Mouse (Mus musculus): ENCODE results near the gene Orc1. TPM values are rescaled to one million over a fixed set of nuclear protein-coding genes. Genes with fewer than 3 reads are reported as not detected.

The Orc1 gene
- total and polyA plus RNA-seq, 2 experiments, result under 0.01 TPM; not detected in 1

- 83% methylated on average over 2 of the region's 2 CpGs for WGBS
- Histone ChIP-seq H3K4me3 (ENCODE audit: insufficient read depth, low read depth, low read length) (no peak overlapping the region), H3K79me2 (ENCODE audit: control insufficient read depth, insufficient read depth, low read length) (no peaks in the 10 kb centered on the region), H3K27me3 (ENCODE audit: control insufficient read depth, insufficient read depth, low read length) (no peaks in the 10 kb centered on the region), H3K4me1 (ENCODE audit: control insufficient read depth, insufficient read depth, low read length) (no peaks in the 10 kb centered on the region), H3K9ac (ENCODE audit: low read depth, low read length) (no peak overlapping the region), H3K36me3 (ENCODE audit: control insufficient read depth, insufficient read depth, low read length) (no peaks in the 10 kb centered on the region), H3K27ac (replicated peaks; ENCODE audit: insufficient read depth, low read depth, low read length) (no peak overlapping the region)
- DNase-seq (ENCODE audit: extremely low read depth, low read depth, low spot score), result no peak
- TF ChIP-seq CTCF (IDR thresholded peaks at IDR 0.05; ENCODE audit: low read depth, low read length) (no peak), POLR2A (IDR thresholded peaks at IDR 0.05; ENCODE audit: extremely low read depth, insufficient read depth, low read length) (no peak)
Observed at GRCm38 (mm10) chr4:108593376-108593775, 14.2 kb downstream of the Orc1 start.

GRCm38 (mm10) chr4:108595785-108596184, 16.6 kb downstream of the Orc1 start:
- H3K9ac ChIP-seq (ENCODE audit: low read depth, low read length), result no peak overlapping the region
- DNase-seq (ENCODE audit: extremely low read depth, low read depth, low spot score), result no peak
- no peak overlapping the region for H3K27ac ChIP-seq (replicated peaks; ENCODE audit: insufficient read depth, low read depth, low read length)
- TF ChIP-seq POLR2A (IDR thresholded peaks at IDR 0.05; ENCODE audit: extremely low read depth, insufficient read depth, low read length) (no peak), CTCF (IDR thresholded peaks at IDR 0.05; ENCODE audit: low read depth, low read length) (no peak)
- no peak overlapping the region for H3K4me3 ChIP-seq (ENCODE audit: insufficient read depth, low read depth, low read length)
- H3K36me3 ChIP-seq (ENCODE audit: control insufficient read depth, insufficient read depth, low read length), result no peaks in the 10 kb centered on the region
- no peaks in the 10 kb centered on the region for H3K79me2 ChIP-seq (ENCODE audit: control insufficient read depth, insufficient read depth, low read length)
- H3K27me3 ChIP-seq (ENCODE audit: control insufficient read depth, insufficient read depth, low read length), result no peaks in the 10 kb centered on the region
- WGBS, result 100% methylated on average over 1 of the region's 1 CpGs
- H3K4me1 ChIP-seq (ENCODE audit: control insufficient read depth, insufficient read depth, low read length), result no peaks in the 10 kb centered on the region

GRCm38 (mm10) chr4:108598306-108598705, 19.1 kb downstream of the Orc1 start:
- Histone ChIP-seq H3K4me1 (ENCODE audit: control insufficient read depth, insufficient read depth, low read length) (no peaks in the 10 kb centered on the region), H3K27ac (replicated peaks; ENCODE audit: insufficient read depth, low read depth, low read length) (no peak overlapping the region), H3K27me3 (ENCODE audit: control insufficient read depth, insufficient read depth, low read length) (no peaks in the 10 kb centered on the region), H3K79me2 (ENCODE audit: control insufficient read depth, insufficient read depth, low read length) (no peaks in the 10 kb centered on the region), H3K4me3 (ENCODE audit: insufficient read depth, low read depth, low read length) (no peak overlapping the region), H3K36me3 (ENCODE audit: control insufficient read depth, insufficient read depth, low read length) (no peaks in the 10 kb centered on the region), H3K9ac (ENCODE audit: low read depth, low read length) (no peak overlapping the region)
- 88% methylated on average over 4 of the region's 4 CpGs for WGBS
- DNase-seq (ENCODE audit: extremely low read depth, low read depth, low spot score), result no peak
- TF ChIP-seq POLR2A (IDR thresholded peaks at IDR 0.05; ENCODE audit: extremely low read depth, insufficient read depth, low read length), result no peak
- TF ChIP-seq CTCF (IDR thresholded peaks at IDR 0.05; ENCODE audit: low read depth, low read length), result no peak

- no peaks in the 10 kb centered on the region for H3K36me3 ChIP-seq (ENCODE audit: control insufficient read depth, insufficient read depth, low read length)
- TF ChIP-seq CTCF (IDR thresholded peaks at IDR 0.05; ENCODE audit: low read depth, low read length) (no peak), POLR2A (IDR thresholded peaks at IDR 0.05; ENCODE audit: extremely low read depth, insufficient read depth, low read length) (no peak)
- no peaks in the 10 kb centered on the region for H3K79me2 ChIP-seq (ENCODE audit: control insufficient read depth, insufficient read depth, low read length)
- no peak overlapping the region for H3K27ac ChIP-seq (replicated peaks; ENCODE audit: insufficient read depth, low read depth, low read length)
- H3K9ac ChIP-seq (ENCODE audit: low read depth, low read length), result no peak overlapping the region
- no peak for DNase-seq (ENCODE audit: extremely low read depth, low read depth, low spot score)
- H3K4me1 ChIP-seq (ENCODE audit: control insufficient read depth, insufficient read depth, low read length), result no peaks in the 10 kb centered on the region
- H3K27me3 ChIP-seq (ENCODE audit: control insufficient read depth, insufficient read depth, low read length), result no peaks in the 10 kb centered on the region
- WGBS, result 96% methylated on average over 7 of the region's 7 CpGs
- no peak overlapping the region for H3K4me3 ChIP-seq (ENCODE audit: insufficient read depth, low read depth, low read length)
Observed at GRCm38 (mm10) chr4:108601870-108602269, 22.6 kb downstream of the Orc1 start.

- Histone ChIP-seq H3K9ac (ENCODE audit: low read depth, low read length) (no peak overlapping the region), H3K4me1 (ENCODE audit: control insufficient read depth, insufficient read depth, low read length) (no peaks in the 10 kb centered on the region), H3K4me3 (ENCODE audit: insufficient read depth, low read depth, low read length) (no peak overlapping the region), H3K79me2 (ENCODE audit: control insufficient read depth, insufficient read depth, low read length) (no peaks in the 10 kb centered on the region), H3K27me3 (ENCODE audit: control insufficient read depth, insufficient read depth, low read length) (no peaks in the 10 kb centered on the region), H3K27ac (replicated peaks; ENCODE audit: insufficient read depth, low read depth, low read length) (no peak overlapping the region), H3K36me3 (ENCODE audit: control insufficient read depth, insufficient read depth, low read length) (no peaks in the 10 kb centered on the region)
- no peak for DNase-seq (ENCODE audit: extremely low read depth, low read depth, low spot score)
- WGBS, result over 99% methylated on average over 3 of the region's 3 CpGs
- TF ChIP-seq POLR2A (IDR thresholded peaks at IDR 0.05; ENCODE audit: extremely low read depth, insufficient read depth, low read length) (no peak), CTCF (IDR thresholded peaks at IDR 0.05; ENCODE audit: low read depth, low read length) (no peak)
Observed at GRCm38 (mm10) chr4:108608651-108609050, 29.4 kb downstream of the Orc1 start.

GRCm38 (mm10) chr4:108610935-108611334, 31.7 kb downstream of the Orc1 start:
- Histone ChIP-seq H3K79me2 (ENCODE audit: control insufficient read depth, insufficient read depth, low read length) (no peaks in the 10 kb centered on the region), H3K36me3 (ENCODE audit: control insufficient read depth, insufficient read depth, low read length) (no peaks in the 10 kb centered on the region), H3K4me3 (ENCODE audit: insufficient read depth, low read depth, low read length) (no peak overlapping the region), H3K27ac (replicated peaks; ENCODE audit: insufficient read depth, low read depth, low read length) (no peak overlapping the region), H3K9ac (ENCODE audit: low read depth, low read length) (no peak overlapping the region), H3K4me1 (ENCODE audit: control insufficient read depth, insufficient read depth, low read length) (no peaks in the 10 kb centered on the region), H3K27me3 (ENCODE audit: control insufficient read depth, insufficient read depth, low read length) (no peaks in the 10 kb centered on the region)
- DNase-seq (ENCODE audit: extremely low read depth, low read depth, low spot score), result no peak
- TF ChIP-seq CTCF (IDR thresholded peaks at IDR 0.05; ENCODE audit: low read depth, low read length) (no peak), POLR2A (IDR thresholded peaks at IDR 0.05; ENCODE audit: extremely low read depth, insufficient read depth, low read length) (no peak)
- WGBS, result 94% methylated on average over 5 of the region's 5 CpGs

Measured in liver, adult 2 months (tissue).